Mouse (Mus musculus) hindlimb bud, embryonic 11.5 days (tissue): Measurements from ENCODE around the gene Gm20903.
"Not testable (repeated sequence)": the region's sequence is repeated elsewhere in the genome, so short reads cannot be mapped to it uniquely, and the experiment has no call there.

Experiments used
- DNase-seq: peaks from one replicate; pipeline ENCODE4 v3.0.0-alpha.2; 2012; ENCODE audit warnings: low read depth, low spot score; ENCODE audit errors: extremely low spot score

The Gm20903 gene

DNA sequence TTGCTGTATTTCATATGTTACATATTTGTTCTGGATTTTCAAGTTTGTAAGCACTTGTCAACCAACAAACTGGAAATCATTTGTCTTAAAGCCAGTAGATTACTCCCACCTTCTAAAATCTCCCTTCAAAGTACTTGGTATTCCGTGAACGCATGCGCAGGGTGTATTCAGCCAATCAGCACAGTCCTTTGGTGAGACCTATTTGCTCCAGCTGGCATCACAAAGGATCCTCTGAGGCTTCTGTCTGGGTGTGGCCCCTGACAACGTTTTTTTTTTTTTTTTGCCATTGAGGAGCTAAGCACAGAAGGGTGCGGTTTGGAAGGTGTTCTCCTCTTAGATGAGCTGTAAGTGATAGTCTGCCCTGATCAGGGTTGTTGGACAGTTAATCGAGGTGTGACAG, at the start of gene Gm20903:
TSS of gene Gm20903 (plus strand) at position 301 of the 400 bp plus-strand sequence.
- not testable (repeated sequence) for DNase-seq
